Mouse (Mus musculus) limb, embryonic 15.5 days (tissue): ENCODE results near the gene Nolc1. TPM values are rescaled to one million over a fixed set of nuclear protein-coding genes. Genes with fewer than 3 reads are reported as not detected.

Experiments used
- ATAC-seq: fragments of 200-750 bp; cut with Nextera tagmentation; 2 replicates; pipeline ENCODE4 v1.8.0; 2017; ENCODE audit warnings: low read depth, moderate TSS enrichment; ENCODE audit not compliant: insufficient number of reproducible peaks, low FRiP score, low TSS enrichment
- H3K27ac ChIP-seq: fragments of 300-500 bp; sonication (generic); 2 replicates; pipeline ENCODE4 v1.5.1; 2015; ENCODE audit warnings: moderate library complexity, mild to moderate bottlenecking, inconsistent platforms
- H3K27me3 ChIP-seq: fragments of 300-500 bp; sonication (generic); 2 replicates; pipeline ENCODE4 v1.6.1; 2015; ENCODE audit warnings: inconsistent platforms
- H3K36me3 ChIP-seq: fragments of 300-500 bp; sonication (generic); 2 replicates; pipeline ENCODE4 v1.6.1; 2015; ENCODE audit warnings: inconsistent platforms
- H3K4me1 ChIP-seq: fragments of 300-500 bp; sonication (generic); 2 replicates; pipeline ENCODE4 v1.6.1; 2015; ENCODE audit warnings: inconsistent platforms
- H3K4me2 ChIP-seq: fragments of 300-500 bp; sonication (generic); 2 replicates; pipeline ENCODE4 v1.6.1; 2015; ENCODE audit warnings: mild to moderate bottlenecking, inconsistent platforms
- H3K4me3 ChIP-seq: fragments of 300-500 bp; sonication (generic); 2 replicates; pipeline ENCODE4 v1.5.1; 2015; ENCODE audit warnings: mild to moderate bottlenecking, inconsistent platforms
- H3K9ac ChIP-seq: fragments of 300-500 bp; sonication (generic); 2 replicates; pipeline ENCODE4 v1.6.1; 2015; ENCODE audit warnings: inconsistent platforms
- H3K9me3 ChIP-seq: fragments of 300-500 bp; sonication (generic); 2 replicates; pipeline ENCODE4 v1.6.1; 2016; ENCODE audit warnings: inconsistent platforms
- WGBS: fragments of 180-500 bp; shearing (Covaris S2); methylation state at CpG from one replicate; pipeline ENCODE4 v1.1.7; 2015; 5-methylcytosine and 5-hydroxymethylcytosine counted together
- polyA plus RNA-seq: library from polyadenylated mRNA; unstranded; fragments of >200 nt; fragmentation: Nextera tagmentation; extraction: Ambion mirVana; gene quantifications from 2 replicates; pipeline ENCODE4 v1.2.1, GENCODE M21; 2015

The Nolc1 gene
- polyA plus RNA-seq, 1 experiment from 2014 or later, result 79.6 TPM

- H3K9me3 ChIP-seq, result no peaks in the 10 kb centered on the region
- H3K36me3 ChIP-seq, result peaks cover 95% of the 10 kb centered on the region
- no peak overlapping the region for H3K4me2 ChIP-seq
- H3K9ac ChIP-seq, result no peak overlapping the region
- H3K4me1 ChIP-seq, result no peaks in the 10 kb centered on the region
- no peaks in the 10 kb centered on the region for H3K27me3 ChIP-seq
- 74% methylated on average over 10 of the region's 10 CpGs for WGBS
- no peak for ATAC-seq
- H3K4me3 ChIP-seq, result no peak overlapping the region
- H3K27ac ChIP-seq, result no peak overlapping the region
Measured at GRCm38 (mm10) chr19:46068054-46068453, 7.6 kb upstream of the Nolc1 start.

GRCm38 (mm10) chr19:46073285-46073684 lies 2.4 kb upstream of the Nolc1 start:
- Histone ChIP-seq H3K4me1 (peaks cover 20% of the 10 kb centered on the region), H3K9ac (no peak overlapping the region), H3K27me3 (no peaks in the 10 kb centered on the region), H3K27ac (no peak overlapping the region), H3K36me3 (peaks cover 56% of the 10 kb centered on the region), H3K4me3 (no peak overlapping the region), H3K4me2 (no peak overlapping the region), H3K9me3 (no peaks in the 10 kb centered on the region)
- 85% methylated on average over 7 of the region's 7 CpGs for WGBS
- no peak for ATAC-seq

- no peak overlapping the region for H3K4me2 ChIP-seq
- WGBS, result 89% methylated on average over 5 of the region's 5 CpGs
- H3K9me3 ChIP-seq, result no peaks in the 10 kb centered on the region
- no peak overlapping the region for H3K27ac ChIP-seq
- no peaks in the 10 kb centered on the region for H3K27me3 ChIP-seq
- ATAC-seq, result no peak
- H3K4me1 ChIP-seq, result peaks cover 20% of the 10 kb centered on the region
- peaks cover 57% of the 10 kb centered on the region for H3K36me3 ChIP-seq
- no peak overlapping the region for H3K4me3 ChIP-seq
- H3K9ac ChIP-seq, result no peak overlapping the region
Measured at GRCm38 (mm10) chr19:46074266-46074665, 1.4 kb upstream of the Nolc1 start.

GRCm38 (mm10) chr19:46078535-46078934 lies 2.9 kb downstream of the Nolc1 start:
- ATAC-seq, result no peak
- Histone ChIP-seq H3K27me3 (no peaks in the 10 kb centered on the region), H3K27ac (no peak overlapping the region), H3K4me1 (peaks cover 20% of the 10 kb centered on the region), H3K4me3 (no peak overlapping the region), H3K36me3 (peaks cover 61% of the 10 kb centered on the region), H3K9ac (no peak overlapping the region), H3K4me2 (no peak overlapping the region), H3K9me3 (no peaks in the 10 kb centered on the region)
- 65% methylated on average over 3 of the region's 3 CpGs for WGBS

- H3K9me3 ChIP-seq, result no peaks in the 10 kb centered on the region
- no peak for ATAC-seq
Measured at GRCm38 (mm10) chr19:46085185-46085584, 9.5 kb downstream of the Nolc1 start.

GRCm38 (mm10) chr19:46086337-46086736 lies 10.7 kb downstream of the Nolc1 start:
- Histone ChIP-seq H3K27me3 (no peaks in the 10 kb centered on the region), H3K9me3 (no peaks in the 10 kb centered on the region), H3K9ac (no peak overlapping the region), H3K27ac (no peak overlapping the region), H3K4me3 (no peak overlapping the region), H3K4me2 (no peak overlapping the region), H3K36me3 (peaks cover 44% of the 10 kb centered on the region), H3K4me1 (no peaks in the 10 kb centered on the region)
- 55% methylated on average over 3 of the region's 3 CpGs for WGBS
- no peak for ATAC-seq

More at GRCm38 (mm10) chr19:46085185-46085584, 9.5 kb downstream of the Nolc1 start:
- Histone ChIP-seq H3K4me2 (no peak overlapping the region), H3K9ac (no peak overlapping the region), H3K4me3 (no peak overlapping the region), H3K27me3 (no peaks in the 10 kb centered on the region), H3K4me1 (no peaks in the 10 kb centered on the region), H3K36me3 (peaks cover 56% of the 10 kb centered on the region), H3K27ac (no peak overlapping the region)
- WGBS, result 96% methylated on average over 8 of the region's 8 CpGs

GRCm38 (mm10) chr19:46087871-46088270 lies 12.2 kb downstream of the Nolc1 start:
- Histone ChIP-seq H3K4me3 (no peak overlapping the region), H3K9me3 (no peaks in the 10 kb centered on the region), H3K36me3 (peaks cover 29% of the 10 kb centered on the region), H3K9ac (no peak overlapping the region), H3K4me2 (no peak overlapping the region), H3K27ac (no peak overlapping the region), H3K4me1 (no peaks in the 10 kb centered on the region), H3K27me3 (no peaks in the 10 kb centered on the region)
- ATAC-seq, result no peak
- WGBS, result 75% methylated on average over 7 of the region's 7 CpGs

- H3K4me3 ChIP-seq, result no peak overlapping the region
- no peaks in the 10 kb centered on the region for H3K36me3 ChIP-seq
- H3K9me3 ChIP-seq, result no peaks in the 10 kb centered on the region
- no peaks in the 10 kb centered on the region for H3K4me1 ChIP-seq
- WGBS, result 82% methylated on average over 4 of the region's 4 CpGs
- no peak for ATAC-seq
- H3K4me2 ChIP-seq, result no peak overlapping the region
- no peak overlapping the region for H3K9ac ChIP-seq
- no peaks in the 10 kb centered on the region for H3K27me3 ChIP-seq
- H3K27ac ChIP-seq, result no peak overlapping the region
Measured at GRCm38 (mm10) chr19:46091641-46092040, 16.0 kb downstream of the Nolc1 start.

- no peak overlapping the region for H3K4me3 ChIP-seq
- WGBS, result 97% methylated on average over 2 of the region's 2 CpGs
Measured at GRCm38 (mm10) chr19:46094144-46094543, 18.5 kb downstream of the Nolc1 start.

GRCm38 (mm10) chr19:46095291-46095690 lies 19.6 kb downstream of the Nolc1 start:
- Histone ChIP-seq H3K4me3 (no peak overlapping the region), H3K4me2 (no peak overlapping the region), H3K9ac (no peak overlapping the region), H3K9me3 (no peaks in the 10 kb centered on the region), H3K27me3 (no peaks in the 10 kb centered on the region), H3K27ac (no peak overlapping the region), H3K36me3 (no peaks in the 10 kb centered on the region), H3K4me1 (no peaks in the 10 kb centered on the region)
- 77% methylated on average over 4 of the region's 4 CpGs for WGBS
- ATAC-seq, result no peak

More at GRCm38 (mm10) chr19:46094144-46094543, 18.5 kb downstream of the Nolc1 start:
- no peak overlapping the region for H3K9ac ChIP-seq
- no peak for ATAC-seq
- H3K27me3 ChIP-seq, result no peaks in the 10 kb centered on the region
- no peaks in the 10 kb centered on the region for H3K36me3 ChIP-seq
- H3K27ac ChIP-seq, result no peak overlapping the region
- H3K9me3 ChIP-seq, result no peaks in the 10 kb centered on the region
- H3K4me1 ChIP-seq, result no peaks in the 10 kb centered on the region
- H3K4me2 ChIP-seq, result no peak overlapping the region

GRCm38 (mm10) chr19:46096396-46096795 lies 20.7 kb downstream of the Nolc1 start:
- no peak overlapping the region for H3K4me2 ChIP-seq
- H3K4me3 ChIP-seq, result no peak overlapping the region
- no peaks in the 10 kb centered on the region for H3K4me1 ChIP-seq
- ATAC-seq, result no peak
- H3K9ac ChIP-seq, result no peak overlapping the region
- H3K27me3 ChIP-seq, result no peaks in the 10 kb centered on the region
- H3K27ac ChIP-seq, result no peak overlapping the region
- no peaks in the 10 kb centered on the region for H3K36me3 ChIP-seq
- H3K9me3 ChIP-seq, result no peaks in the 10 kb centered on the region
- 81% methylated on average over 5 of the region's 5 CpGs for WGBS

GRCm38 (mm10) chr19:46099561-46099960 lies 23.9 kb downstream of the Nolc1 start:
- no peaks in the 10 kb centered on the region for H3K36me3 ChIP-seq
- no peak overlapping the region for H3K9ac ChIP-seq
- ATAC-seq, result no peak
- no peaks in the 10 kb centered on the region for H3K9me3 ChIP-seq
- no peak overlapping the region for H3K4me2 ChIP-seq
- 93% methylated on average over 3 of the region's 3 CpGs for WGBS
- H3K4me1 ChIP-seq, result no peaks in the 10 kb centered on the region
- H3K4me3 ChIP-seq, result no peak overlapping the region
- no peak overlapping the region for H3K27ac ChIP-seq
- H3K27me3 ChIP-seq, result no peaks in the 10 kb centered on the region
